Mouse (Mus musculus) G1E (cell line): ENCODE measurements around the gene Ktn1. TPM values are rescaled to one million over a fixed set of nuclear protein-coding genes. Genes with fewer than 3 reads are reported as not detected.
A peak's percentile ranks its signal among the peaks of the same experiment; 100 is the strongest.

Experiments used
- ATAC-seq: 2 replicates; pipeline ENCODE4 v1.8.0; 2016; ENCODE audit warnings: mild to moderate bottlenecking; ENCODE audit not compliant: insufficient number of reproducible peaks, poor library complexity, low FRiP score, severe bottlenecking; ENCODE audit errors: extremely low read depth
- DNase-seq: peaks from one replicate; pipeline ENCODE4 v3.0.0; 2012; ENCODE audit warnings: low spot score
- H3K27me3 ChIP-seq: 2 replicates; pipeline ENCODE4 v1.6.1; 2012; ENCODE audit warnings: mild to moderate bottlenecking, low read length, inconsistent platforms; ENCODE audit not compliant: insufficient read depth
- H3K36me3 ChIP-seq: replicated peaks from 2 replicates; pipeline ENCODE3; 2012; ENCODE audit warnings: mild to moderate bottlenecking, inconsistent platforms
- H3K4me1 ChIP-seq: 2 replicates; pipeline ENCODE4 v1.6.1; 2012; ENCODE audit warnings: low read depth, low read length, inconsistent platforms, mixed read lengths; ENCODE audit not compliant: insufficient read depth
- H3K4me3 ChIP-seq: 2 replicates; pipeline ENCODE4 v1.5.1; 2012; ENCODE audit warnings: low read depth, mild to moderate bottlenecking, inconsistent platforms, low read length, moderate library complexity, mixed read lengths
- H3K9me3 ChIP-seq: replicated peaks from 2 replicates; pipeline ENCODE4 v1.6.1; 2012; ENCODE audit warnings: inconsistent platforms
- CTCF ChIP-seq: IDR thresholded peaks from 2 replicates; pipeline ENCODE4 v1.5.1; 2012; ENCODE audit warnings: low read depth, low read length, inconsistent platforms, mixed read lengths
- GATA1 ChIP-seq: IDR thresholded peaks from 2 replicates; pipeline ENCODE4 v1.6.1; 2012; ENCODE audit warnings: borderline replicate concordance, low read length, inconsistent platforms, mixed read lengths
- GATA2 ChIP-seq: IDR thresholded peaks from 2 replicates; pipeline ENCODE4 v1.6.1; 2012; ENCODE audit warnings: low read depth, low read length, inconsistent platforms, borderline replicate concordance
- POLR2AphosphoS5 ChIP-seq: IDR thresholded peaks from 2 replicates; pipeline ENCODE4 v1.6.1; 2012; ENCODE audit warnings: low read depth, low read length, inconsistent platforms; ENCODE audit not compliant: insufficient replicate concordance
- TAL1 ChIP-seq: conservative IDR thresholded peaks from 2 replicates; pipeline ENCODE4 v1.6.1; 2012; ENCODE audit warnings: low read depth, low read length, inconsistent platforms, mixed read lengths
- polyA plus RNA-seq: library from polyadenylated mRNA; stranded (reverse); fragments of >175 nt; gene quantifications from 2 replicates; pipeline ENCODE4 v1.2.3, GENCODE M21; 2012
- total RNA-seq, 2 experiments: library from RNA; stranded (forward) in 1 of 2; stranded (reverse) in 1 of 2; fragments of 200-1000 nt in 1 of 2; fragments of >200 nt in 1 of 2; fragmentation: Nextera tagmentation in 1 of 2; gene quantifications; 2 replicates each; pipeline ENCODE4 v1.2.3; 2014 to 2017

Gene Ktn1
- total and polyA plus RNA-seq, 3 experiments, result 18.6 to 478 (median 206) TPM

DNA sequence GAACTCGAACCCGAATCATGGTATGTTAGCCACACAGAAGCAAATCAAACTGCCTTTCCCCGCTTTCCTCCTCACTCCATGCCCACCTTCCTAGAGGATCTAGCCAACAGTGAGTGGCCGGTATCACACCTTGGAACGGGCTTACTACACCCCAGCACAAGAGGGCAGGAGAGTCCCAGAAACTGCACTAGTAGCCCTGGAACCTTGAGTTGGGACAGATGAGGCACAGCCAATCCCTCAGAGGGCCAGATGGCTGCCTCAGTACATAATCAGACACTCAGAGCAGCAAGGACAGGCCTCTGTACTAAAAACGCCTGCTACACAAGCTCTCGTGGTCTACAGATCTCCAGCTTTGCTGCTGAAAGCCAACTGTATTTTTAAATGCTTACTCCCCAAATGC, 94.4 kb downstream of the Ktn1 start:
- H3K27me3 ChIP-seq, result no peaks in the 10 kb centered on the region
- no peaks in the 10 kb centered on the region for H3K9me3 ChIP-seq
- H3K4me1 ChIP-seq, result peaks cover 32% of the 10 kb centered on the region
- ATAC-seq, result no peak
- peaks cover 91% of the 10 kb centered on the region for H3K36me3 ChIP-seq
- no peak for DNase-seq
- TF ChIP-seq TAL1 (no peak), GATA1 (no peak), CTCF (no peak), POLR2AphosphoS5 (no peak), GATA2 (no peak)
- H3K4me3 ChIP-seq, result no peak overlapping the region

GRCm38 (mm10) chr14:47745086-47745485, 96.8 kb downstream of the Ktn1 start:
- no peaks in the 10 kb centered on the region for H3K27me3 ChIP-seq
- H3K4me3 ChIP-seq, result no peak overlapping the region
- peaks cover 91% of the 10 kb centered on the region for H3K36me3 ChIP-seq
- ATAC-seq, result no peak
- no peaks in the 10 kb centered on the region for H3K9me3 ChIP-seq
- TF ChIP-seq GATA1 (no peak), CTCF (no peak), POLR2AphosphoS5 (no peak), TAL1 (no peak), GATA2 (no peak)
- peaks cover 14% of the 10 kb centered on the region for H3K4me1 ChIP-seq
- DNase-seq, result no peak

DNA sequence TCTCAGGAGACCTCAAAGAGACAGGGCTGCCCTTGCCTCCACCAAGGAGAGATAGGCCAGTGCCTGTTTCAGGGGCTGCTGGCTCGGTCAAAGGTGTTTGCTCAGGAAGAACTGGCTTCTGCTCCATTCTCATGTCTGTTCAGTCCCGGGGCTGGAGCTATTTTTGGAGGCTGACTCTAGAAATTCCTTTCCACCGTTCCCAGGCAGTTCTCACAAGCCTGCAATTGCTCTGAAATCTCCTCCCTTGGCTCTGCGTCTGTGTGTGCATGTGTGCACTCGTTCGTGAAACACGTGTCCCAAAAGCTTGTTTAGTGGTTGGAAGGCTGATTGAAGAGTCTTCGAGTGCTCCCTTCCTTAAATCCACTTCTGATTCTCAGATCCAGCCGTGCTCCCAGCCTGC, 99.3 kb downstream of the Ktn1 start:
- DNase-seq (no peak), ATAC-seq (no peak)
- TF ChIP-seq GATA2 (no peak), CTCF (no peak), GATA1 (no peak), POLR2AphosphoS5 (no peak), TAL1 (no peak)
- no peak overlapping the region for H3K4me3 ChIP-seq
- no peaks in the 10 kb centered on the region for H3K9me3 ChIP-seq
- no peaks in the 10 kb centered on the region for H3K27me3 ChIP-seq
- H3K4me1 ChIP-seq, result 0 out of 2 replicates have a peak, but pooled peaks cover 4% of the 10 kb centered on the region
- H3K36me3 ChIP-seq, result peaks cover 70% of the 10 kb centered on the region

DNA sequence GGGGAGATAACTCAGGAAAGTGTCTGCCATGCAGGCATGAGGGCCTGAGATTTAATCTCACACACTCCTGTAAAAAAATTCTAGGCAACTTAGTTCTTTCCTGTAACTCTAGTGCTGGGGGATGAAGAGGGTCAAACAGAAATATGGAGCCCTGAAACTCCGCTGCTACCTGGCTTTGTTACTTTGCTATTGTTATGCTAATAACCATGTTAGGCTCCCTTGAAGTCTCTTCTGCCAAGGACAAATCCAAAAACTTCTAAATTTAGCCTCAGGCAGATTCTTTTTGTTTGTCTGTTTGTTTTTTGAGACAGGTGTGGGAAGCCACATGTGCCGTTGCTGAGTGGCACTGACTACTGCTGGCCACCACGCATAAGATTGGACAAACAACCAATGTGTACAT, 100.5 kb downstream of the Ktn1 start:
- ATAC-seq, result no peak
- Histone ChIP-seq H3K4me1 (0 out of 2 replicates have a peak, but pooled peaks cover 4% of the 10 kb centered on the region), H3K4me3 (no peak overlapping the region), H3K9me3 (no peaks in the 10 kb centered on the region), H3K36me3 (peaks cover 59% of the 10 kb centered on the region), H3K27me3 (no peaks in the 10 kb centered on the region)
- DNase-seq, result no peak
- TF ChIP-seq CTCF (no peak), GATA2 (no peak), GATA1 (no peak), POLR2AphosphoS5 (no peak), TAL1 (no peak)

- ATAC-seq, result no peak
- no peak overlapping the region for H3K4me3 ChIP-seq
- no peak for TF ChIP-seq TAL1
- TF ChIP-seq CTCF, result no peak
- no peaks in the 10 kb centered on the region for H3K9me3 ChIP-seq
- peak; percentile 10 for DNase-seq
- H3K4me1 ChIP-seq, result 0 out of 2 replicates have a peak, but pooled peaks cover 3% of the 10 kb centered on the region
- H3K27me3 ChIP-seq, result no peaks in the 10 kb centered on the region; the same call in 1 of the 2 replicates
- peaks cover 33% of the 10 kb centered on the region for H3K36me3 ChIP-seq
Measured at GRCm38 (mm10) chr14:47751422-47752205, 103.4 kb downstream of the Ktn1 start.

DNA sequence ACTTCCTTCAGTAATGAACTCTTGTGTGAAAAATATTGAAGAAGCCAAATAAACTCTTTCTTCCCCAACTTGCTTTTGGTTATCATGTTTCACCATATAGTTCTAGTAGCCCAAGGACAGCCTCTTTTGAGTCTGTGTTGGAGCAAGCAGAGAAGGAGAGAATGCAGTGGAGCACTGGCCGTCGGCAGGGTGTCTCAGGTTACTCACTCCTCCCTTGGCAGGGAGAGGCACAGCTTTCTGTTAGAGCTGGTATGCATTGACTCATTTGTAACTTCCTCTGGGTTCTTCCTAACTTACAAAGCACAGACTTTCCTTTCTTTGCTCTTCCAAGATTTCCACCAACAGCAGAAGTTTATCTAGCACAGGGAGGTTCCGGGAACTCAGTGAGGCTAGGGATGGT, 105.3 kb downstream of the Ktn1 start:
- Histone ChIP-seq H3K4me3 (no peak overlapping the region), H3K27me3 (peaks cover 10% of the 10 kb centered on the region), H3K36me3 (peaks cover 14% of the 10 kb centered on the region), H3K4me1 (0 out of 2 replicates have a peak, but pooled peaks cover 3% of the 10 kb centered on the region), H3K9me3 (no peaks in the 10 kb centered on the region)
- no peak for DNase-seq
- TF ChIP-seq GATA1 (no peak), TAL1 (no peak), CTCF (no peak), GATA2 (no peak), POLR2AphosphoS5 (no peak)
- no peak for ATAC-seq
